Mouse (Mus musculus) small intestine, adult 2 months (tissue): ENCODE measurements around the gene Kcnb1. TPM values are rescaled to one million over a fixed set of nuclear protein-coding genes. Genes with fewer than 3 reads are reported as not detected.

Source experiments
- H3K27ac ChIP-seq: fragments of 200-500 bp; 2 replicates; pipeline ENCODE4 v1.5.1; 2012; ENCODE audit warnings: low read depth, low read length, control low read depth, inconsistent platforms; ENCODE audit not compliant: insufficient read depth
- H3K27me3 ChIP-seq: fragments of 200-500 bp; 2 replicates; pipeline ENCODE4 v1.6.1; 2012; ENCODE audit warnings: mild to moderate bottlenecking, moderate library complexity, low read length, inconsistent platforms; ENCODE audit not compliant: control insufficient read depth, insufficient read depth
- H3K36me3 ChIP-seq: fragments of 200-500 bp; 2 replicates; pipeline ENCODE4 v1.6.1; 2012; ENCODE audit warnings: mild to moderate bottlenecking, low read length, control low read depth, inconsistent platforms; ENCODE audit not compliant: control insufficient read depth, insufficient read depth
- H3K4me1 ChIP-seq: fragments of 200-500 bp; 2 replicates; pipeline ENCODE4 v1.6.1; 2012; ENCODE audit warnings: low read length, inconsistent platforms, mixed read lengths; ENCODE audit not compliant: control insufficient read depth, insufficient read depth, insufficient read length
- H3K4me3 ChIP-seq: fragments of 200-500 bp; 2 replicates; pipeline ENCODE4 v1.5.1; 2012; ENCODE audit warnings: low read depth, mild to moderate bottlenecking, control low read depth, inconsistent platforms, low read length, moderate library complexity
- CTCF ChIP-seq: fragments of 200-500 bp; IDR thresholded peaks from 2 replicates; pipeline ENCODE4 v1.5.1; 2012; ENCODE audit warnings: low read depth, mild to moderate bottlenecking, control low read depth, inconsistent platforms, low read length, moderate library complexity, mixed read lengths; ENCODE audit not compliant: insufficient replicate concordance, insufficient read length; ENCODE audit errors: extremely low read depth
- POLR2A ChIP-seq: fragments of 200-500 bp; IDR thresholded peaks from 2 replicates; pipeline ENCODE4 v1.6.1; 2012; ENCODE audit warnings: low read depth, mild to moderate bottlenecking, control low read depth, inconsistent platforms, low read length, moderate library complexity
- WGBS: fragments of 180-500 bp; shearing (Covaris S2); methylation state at CpG from one replicate; pipeline ENCODE4 v1.1.7; 2018; 5-methylcytosine and 5-hydroxymethylcytosine counted together
- polyA plus RNA-seq: library from polyadenylated mRNA; depleted of rRNA; stranded (reverse); fragments of >200 nt; gene quantifications from 2 replicates; pipeline ENCODE4 v1.2.3, GENCODE M21; 2012

The Kcnb1 gene
- polyA plus RNA-seq, 1 experiment: 2.7 TPM

DNA sequence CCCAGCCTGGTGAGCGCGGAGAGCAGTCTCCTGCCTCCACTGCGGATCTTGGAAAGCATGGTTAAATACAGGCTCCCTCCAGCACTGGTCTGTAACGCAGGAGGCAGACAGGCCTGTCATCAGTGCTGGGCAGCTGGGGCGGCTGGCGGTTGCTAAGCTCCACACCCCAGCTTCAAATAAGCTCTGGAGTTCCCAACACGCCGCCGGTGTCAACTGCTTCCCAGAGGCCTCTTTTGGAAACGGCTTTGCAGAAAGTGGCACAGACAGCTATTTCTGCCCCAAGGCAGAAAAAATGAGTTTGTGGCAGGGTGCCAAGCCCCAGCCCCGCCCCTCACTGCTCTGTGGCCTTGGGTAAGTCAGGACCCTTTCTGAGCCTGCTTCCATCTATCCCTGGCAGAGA, 66.0 kb downstream of the Kcnb1 start:
- H3K27me3 ChIP-seq: no peaks in the 10 kb centered on the region
- 40% methylated on average over 11 of the region's 11 CpGs for WGBS

DNA sequence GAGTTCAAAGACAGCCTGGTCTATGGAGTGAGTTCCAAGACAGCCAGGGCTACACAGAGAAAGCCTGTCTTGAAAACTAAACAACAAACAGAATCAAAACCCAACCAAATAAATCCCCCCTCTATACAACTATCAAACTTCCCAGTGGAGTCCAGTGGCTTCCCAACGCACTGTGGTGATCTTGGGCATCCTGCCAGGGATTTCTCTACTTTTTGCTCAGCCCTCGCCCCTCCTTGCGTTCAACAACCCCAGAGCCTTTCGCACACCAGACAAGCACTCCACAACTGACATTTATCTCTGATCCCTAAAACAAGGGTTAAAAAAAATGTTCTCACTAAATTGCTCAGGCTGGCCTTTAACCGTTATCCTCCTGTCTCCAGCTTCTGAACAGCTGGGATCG, 67.2 kb downstream of the Kcnb1 start:
- no peak overlapping the region for H3K4me3 ChIP-seq
- TF ChIP-seq CTCF (no peak), POLR2A (no peak)
- H3K27me3 ChIP-seq: no peaks in the 10 kb centered on the region
- 65% methylated on average over 6 of the region's 6 CpGs for WGBS
- no peak overlapping the region for H3K27ac ChIP-seq
- H3K36me3 ChIP-seq: no peaks in the 10 kb centered on the region
- peaks cover 2% of the 10 kb centered on the region for H3K4me1 ChIP-seq

More for the DNA sequence above, 66.0 kb downstream of the Kcnb1 start:
- peaks cover 10% of the 10 kb centered on the region for H3K4me1 ChIP-seq
- no peaks in the 10 kb centered on the region for H3K36me3 ChIP-seq
- H3K4me3 ChIP-seq: no peak overlapping the region
- TF ChIP-seq CTCF (no peak), POLR2A (no peak)
- no peak overlapping the region for H3K27ac ChIP-seq

DNA sequence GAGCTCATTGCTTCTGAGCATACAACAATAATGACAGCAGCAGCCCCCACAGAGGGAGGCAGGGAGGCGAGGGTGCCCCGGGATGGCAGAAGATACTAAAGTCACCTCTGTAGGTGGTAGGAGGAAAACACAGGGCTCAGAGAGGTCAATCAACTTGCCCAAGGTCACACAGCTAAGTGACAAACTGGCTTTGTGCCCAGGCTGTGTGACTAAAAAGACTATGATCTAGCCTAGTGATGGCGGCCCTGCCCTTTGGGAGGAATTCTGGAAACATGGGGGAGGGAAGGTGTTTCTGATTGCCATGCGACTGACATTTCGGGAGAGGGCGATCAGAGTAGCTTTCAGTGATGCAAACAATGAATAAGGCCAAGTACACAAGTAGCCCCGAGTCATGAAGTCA, 68.0 kb downstream of the Kcnb1 start:
- H3K27me3 ChIP-seq: no peaks in the 10 kb centered on the region
- peak overlapping the region; percentile 21; the same call in 1 of the 2 replicates for H3K27ac ChIP-seq
- WGBS: 70% methylated on average over 7 of the region's 7 CpGs
- TF ChIP-seq POLR2A: no peak
- TF ChIP-seq CTCF: no peak
- H3K36me3 ChIP-seq: no peaks in the 10 kb centered on the region
- H3K4me3 ChIP-seq: no peak overlapping the region
- peaks cover 2% of the 10 kb centered on the region; the same call in 1 of the 2 replicates for H3K4me1 ChIP-seq

DNA sequence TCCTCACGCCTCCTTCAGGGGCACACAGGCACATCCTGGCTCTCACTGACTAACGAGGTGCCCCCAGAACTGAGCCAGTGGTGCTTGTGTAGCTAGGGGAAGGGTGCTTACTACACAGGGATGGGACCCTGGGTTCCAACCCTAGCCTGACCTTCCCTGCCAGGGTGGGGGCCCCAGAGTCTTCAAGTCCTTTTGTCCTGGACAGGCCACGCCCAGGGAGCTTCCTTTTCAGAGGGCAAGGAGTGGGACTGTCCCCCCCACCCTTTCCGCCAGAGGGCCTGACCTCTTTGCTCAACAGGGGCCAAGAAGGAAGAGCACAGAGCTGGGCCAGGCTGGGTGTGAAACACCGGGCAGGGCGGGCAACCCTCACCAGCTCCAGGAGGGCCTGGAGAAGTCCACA, 68.7 kb downstream of the Kcnb1 start:
- peaks cover 2% of the 10 kb centered on the region; the same call in 1 of the 2 replicates for H3K4me1 ChIP-seq
- H3K27ac ChIP-seq: peak overlapping the region; percentile 36; the same call in 1 of the 2 replicates
- no peaks in the 10 kb centered on the region for H3K36me3 ChIP-seq
- WGBS: 63% methylated on average over 6 of the region's 6 CpGs
- H3K4me3 ChIP-seq: no peak overlapping the region
- no peaks in the 10 kb centered on the region for H3K27me3 ChIP-seq
- TF ChIP-seq POLR2A (no peak), CTCF (no peak)

DNA sequence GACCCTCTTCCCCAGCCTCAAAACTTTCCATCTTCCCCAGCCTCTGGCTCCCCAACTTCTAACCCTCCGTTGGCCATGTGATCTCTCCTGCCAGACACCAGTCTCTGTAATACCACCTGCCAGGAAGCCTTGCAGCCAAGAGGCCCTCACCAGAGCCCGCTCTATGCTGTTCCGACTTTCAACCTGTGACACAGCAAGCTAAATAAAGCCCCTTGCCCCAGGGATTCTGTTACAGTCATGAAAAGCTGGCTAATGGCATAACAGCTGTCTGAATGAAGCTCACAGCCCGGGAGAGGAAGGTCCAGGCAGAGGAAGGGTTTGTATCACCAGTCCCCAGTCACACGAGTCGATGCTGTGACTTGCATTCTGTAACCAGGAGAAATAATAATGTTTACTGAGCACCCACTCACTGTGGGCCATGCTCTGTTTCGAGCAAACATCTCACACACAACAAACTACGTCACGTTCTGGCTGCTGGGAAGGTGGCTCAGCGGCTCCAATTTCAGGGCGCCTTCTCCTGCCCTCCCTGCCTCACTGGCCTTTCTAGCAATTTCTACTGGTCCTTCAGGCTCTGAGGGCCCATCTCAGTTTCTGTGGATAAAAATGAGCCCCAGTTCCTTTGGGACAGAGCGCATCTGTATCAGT, 69.6 kb downstream of the Kcnb1 start:
- Histone ChIP-seq H3K27me3 (no peaks in the 10 kb centered on the region), H3K27ac (peak overlapping the region; percentile 36; the same call in 1 of the 2 replicates), H3K36me3 (no peaks in the 10 kb centered on the region), H3K4me3 (no peak overlapping the region), H3K4me1 (peaks cover 2% of the 10 kb centered on the region; the same call in 1 of the 2 replicates)
- WGBS: 67% methylated on average over 12 of the region's 12 CpGs
- no peak for TF ChIP-seq CTCF
- no peak for TF ChIP-seq POLR2A

DNA sequence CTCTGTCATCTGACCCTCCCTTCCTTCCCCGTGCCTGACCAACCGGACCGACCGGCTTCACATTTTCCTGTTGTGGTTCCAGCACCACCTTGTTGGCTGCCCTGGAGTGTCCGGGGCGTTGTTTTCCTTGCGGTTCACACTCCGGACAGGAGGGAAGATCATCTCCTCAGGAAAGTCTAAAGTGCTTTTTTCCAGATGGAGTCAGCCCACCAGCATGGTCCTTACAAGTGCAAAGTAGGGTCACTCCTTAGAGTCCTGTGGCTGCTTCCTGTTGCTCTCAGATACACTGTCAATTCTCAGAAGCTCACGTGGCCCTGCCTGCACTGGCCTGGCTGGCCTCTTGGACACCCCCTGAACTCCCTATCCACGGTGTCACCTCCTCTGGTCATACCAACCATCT, 71.9 kb downstream of the Kcnb1 start:
- TF ChIP-seq POLR2A (no peak), CTCF (no peak)
- Histone ChIP-seq H3K36me3 (no peaks in the 10 kb centered on the region), H3K4me3 (no peak overlapping the region), H3K27me3 (no peaks in the 10 kb centered on the region), H3K4me1 (peaks cover 2% of the 10 kb centered on the region; the same call in 1 of the 2 replicates), H3K27ac (no peak overlapping the region)
- WGBS: 34% methylated on average over 10 of the region's 10 CpGs

DNA sequence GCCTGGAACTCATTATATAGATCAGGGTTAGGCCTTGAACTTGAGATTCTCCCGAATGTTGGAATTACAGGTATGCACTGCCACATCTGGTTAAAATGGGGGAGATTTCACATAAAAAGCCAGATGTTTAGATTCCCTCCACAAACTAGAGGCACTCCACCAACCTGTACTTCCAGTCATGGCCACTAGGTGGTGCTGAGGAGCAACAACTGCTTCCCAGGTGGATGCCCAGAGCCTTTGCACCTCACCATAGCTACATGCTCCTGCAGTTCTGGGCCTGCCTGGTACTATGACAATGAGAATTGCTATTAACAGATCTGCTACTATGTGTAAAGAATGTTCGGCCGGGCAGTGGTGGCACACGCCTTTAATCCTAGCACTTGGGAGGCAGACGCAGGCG, 77.2 kb downstream of the Kcnb1 start:
- H3K27me3 ChIP-seq: no peaks in the 10 kb centered on the region
- H3K4me1 ChIP-seq: no peaks in the 10 kb centered on the region
- WGBS: 41% methylated on average over 6 of the region's 6 CpGs
- H3K4me3 ChIP-seq: no peak overlapping the region
- TF ChIP-seq CTCF: peak; percentile 79; the same call in 1 of the 2 replicates
- no peak for TF ChIP-seq POLR2A
- H3K27ac ChIP-seq: no peak overlapping the region
- H3K36me3 ChIP-seq: no peaks in the 10 kb centered on the region
